Mouse (Mus musculus) colon, adult 2 months (tissue): ENCODE results near the gene Astl. TPM values are rescaled to one million over a fixed set of nuclear protein-coding genes. Genes with fewer than 3 reads are reported as not detected.

Source experiments
- polyA plus RNA-seq: library from polyadenylated mRNA; depleted of rRNA; stranded (reverse); fragments of >200 nt; gene quantifications from 2 replicates; pipeline ENCODE4 v1.2.3, GENCODE M21; 2012; rRNA removed

The Astl gene
- polyA plus RNA-seq, result not detected in 2 replicates

GRCm38 (mm10) chr2:127338416-127338815 lies at the start of gene Astl:
TSS of gene Astl (plus strand) at chr2:127338639.

GRCm38 (mm10) chr2:127335767-127336496 lies 2.5 kb upstream of the Astl start, which contains the start of gene Dusp2:
TSS of gene Dusp2 (plus strand) at chr2:127336159.

GRCm38 (mm10) chr2:127362459-127363281 lies 24.2 kb downstream of the Astl start, which contains the start of gene Adra2b:
TSS of gene Adra2b (plus strand) at chr2:127363208.

Other genes starting within 250 kb of the Astl start
- 2.4 and 2.7 TPM in 2 replicates for gene Ncaph, start 204.7 kb upstream of the Astl start, polyA plus RNA-seq
- 2.9 and 3.5 TPM in 2 replicates for gene Itpripl1, start 195.2 kb upstream of the Astl start, polyA plus RNA-seq
- gene 1810024B03Rik, start 130.4 kb upstream of the Astl start, polyA plus RNA-seq, result 0.45 and 0.52 TPM in 2 replicates
- gene Snrnp200, start 130.3 kb upstream of the Astl start, polyA plus RNA-seq, result 25.6 and 26.6 TPM in 2 replicates
- gene Ciao1, start 90.8 kb upstream of the Astl start, polyA plus RNA-seq, result 52.3 and 56.8 TPM in 2 replicates
- 112 and 148 TPM in 2 replicates for gene Tmem127, start 90.7 kb upstream of the Astl start, polyA plus RNA-seq
- gene Stard7, start 68.4 kb upstream of the Astl start, polyA plus RNA-seq, result 60.3 and 81.2 TPM in 2 replicates
- 5.4 and 6.0 TPM in 2 replicates for gene Dusp2, start 2.5 kb upstream of the Astl start, polyA plus RNA-seq
- 0.59 and 0.71 TPM in 2 replicates for gene Adra2b, start 24.6 kb downstream of the Astl start, polyA plus RNA-seq
- gene Gpat2, start 86.6 kb downstream of the Astl start, polyA plus RNA-seq, result 0.13 and 0.25 TPM in 2 replicates
- 13.1 and 13.8 TPM in 2 replicates for gene Fahd2a, start 105.9 kb downstream of the Astl start, polyA plus RNA-seq
- gene Kcnip3, start 183.5 kb downstream of the Astl start, polyA plus RNA-seq, result 1.8 and 2.1 TPM in 2 replicates
- 0.03 and 0.15 TPM in 2 replicates for gene Prom2, start 202.8 kb downstream of the Astl start, polyA plus RNA-seq
- 1.8 and 2.8 TPM in 2 replicates for gene Zfp661, start 248.5 kb downstream of the Astl start, polyA plus RNA-seq
- gene Mrps5, start 248.6 kb downstream of the Astl start, polyA plus RNA-seq, result 47.1 and 52.0 TPM in 2 replicates